Comparison of ENCODE assay signal across 8 mouse cellular contexts in genomic region chr19:7309738-7310330, GRCm38 (mm10). TPM values are rescaled to one million over a fixed set of nuclear protein-coding genes. Genes with fewer than 3 reads are reported as not detected.
A peak's percentile ranks its signal among the peaks of the same experiment; 100 is the strongest.
DNase-seq lines count a peak whose midpoint lies in the region; ATAC-seq and TF ChIP-seq lines count a peak whose summit lies in the region.

No protein-coding gene starts in this region.

- TF ChIP-seq EP300 in MEL (IDR thresholded peaks at IDR 0.05; ENCODE audit: low read depth in 1 of 2, low read length in 2 of 2): no peak

- peaks cover 96% of the 10 kb centered on the region for H3K4me1 ChIP-seq in heart, embryonic 13.5 days
- peaks cover 38 to 70% of the 10 kb centered on the region in 2 experiments for H3K4me1 ChIP-seq in MEL (ENCODE audit: control insufficient read depth in 1 of 2, insufficient read depth in 2 of 2, low read length in 2 of 2)

- no peaks in the 10 kb centered on the region for H3K36me3 ChIP-seq in heart, embryonic 13.5 days
- H3K36me3 ChIP-seq in MEL (ENCODE audit: control insufficient read depth in 1 of 2, insufficient read depth in 2 of 2, low read length in 2 of 2): peaks cover 0 to 83% of the 10 kb centered on the region in 2 experiments; a peak in 2 of 4 replicates

- no peak for DNase-seq in heart, postnatal 25 days (ENCODE audit: low spot score)
- peak; percentile 46 for DNase-seq in MEL (ENCODE audit: low read depth, low spot score)
- DNase-seq in cerebellum, postnatal 14 days: peak; percentile 36 to 52
- peak; percentile 78 for DNase-seq in kidney, postnatal 14 days
- no peak for DNase-seq in frontal cortex, postnatal 10 days (ENCODE audit: low spot score in 2 of 2)
- no peak for DNase-seq in thymus, postnatal 0 days (ENCODE audit: low spot score)
- no peak for DNase-seq in ovary, postnatal 36 days (ENCODE audit: low spot score)

- intact Hi-C loops in heart, postnatal 25 days (cut with DNase I): loop anchor here (2.0 kb wide), 1 partner anchor 31 kb away; the partner anchor contains the start of gene Mark2

- peak overlapping the region; percentile 89 for H3K27ac ChIP-seq in heart, embryonic 13.5 days (replicated peaks)
- H3K27ac ChIP-seq in MEL (ENCODE audit: control insufficient read depth, low read depth, low read length): peak overlapping the region; percentile 13; the same call in 1 of the 2 replicates

- TF ChIP-seq RAD21 in MEL (IDR thresholded peaks at IDR 0.05; ENCODE audit: low read depth, low read length): no peak

- no peaks in the 10 kb centered on the region for H3K9me3 ChIP-seq in heart, embryonic 13.5 days
- H3K9me3 ChIP-seq in MEL (replicated peaks; ENCODE audit: insufficient read depth, low read length): no peaks in the 10 kb centered on the region

- peak overlapping the region; percentile 55; the same call in 1 of the 2 replicates for H3K4me2 ChIP-seq in heart, embryonic 13.5 days

- TF ChIP-seq CTCF in MEL (IDR thresholded peaks at IDR 0.05 in 2 of 3, conservative IDR thresholded peaks at IDR 0.05 in 1 of 3; ENCODE audit: control insufficient read depth in 1 of 3, insufficient read depth in 1 of 3, low read depth in 2 of 3, low read length in 3 of 3, poor library complexity in 1 of 3, severe bottlenecking in 1 of 3): no peak

- peak overlapping the region; percentile 71 for H3K9ac ChIP-seq in heart, embryonic 13.5 days
- no peak overlapping the region for H3K9ac ChIP-seq in MEL (ENCODE audit: control insufficient read depth, low read depth, low read length, poor library complexity, severe bottlenecking)

- 40% methylated on average over 2 of the region's 2 CpGs for WGBS in heart, embryonic 13.5 days

- TF ChIP-seq POLR2A in MEL (IDR thresholded peaks at IDR 0.05; ENCODE audit: control insufficient read depth in 1 of 2, insufficient read depth in 1 of 2, low read depth in 1 of 2, low read length in 2 of 2, poor library complexity in 1 of 2): no peak

- ATAC-seq in heart, embryonic 13.5 days (ENCODE audit: extremely low read depth, insufficient number of reproducible peaks, low FRiP score, low TSS enrichment): no peak

- H3K27me3 ChIP-seq in heart, embryonic 13.5 days (replicated peaks): no peaks in the 10 kb centered on the region
- H3K27me3 ChIP-seq in MEL (ENCODE audit: control insufficient read depth in 1 of 2, insufficient read depth in 2 of 2, low read length in 2 of 2): no peaks in the 10 kb centered on the region

- peaks cover 55% of the 10 kb centered on the region for H3K79me2 ChIP-seq in MEL (ENCODE audit: control insufficient read depth, insufficient read depth, low read length, poor library complexity)

- no peak overlapping the region for H3K4me3 ChIP-seq in heart, embryonic 13.5 days
- H3K4me3 ChIP-seq in MEL (ENCODE audit: control insufficient read depth in 1 of 2, insufficient read depth in 1 of 2, low read depth in 2 of 2, low read length in 2 of 2): no peak overlapping the region

TF ChIP-seq in MEL, 35 proteins besides CTCF, POLR2A, EP300 and RAD21:
- TF ChIP-seq NRF1 (IDR thresholded peaks at IDR 0.05; ENCODE audit: insufficient read depth, low read depth, low read length, poor library complexity, severe bottlenecking) (no peak), MAFK (IDR thresholded peaks at IDR 0.05; ENCODE audit: borderline replicate concordance, low read depth, low read length) (no peak), USF1 (IDR thresholded peaks at IDR 0.05; ENCODE audit: low read depth, low read length) (no peak), ZKSCAN1 (IDR thresholded peaks at IDR 0.05; ENCODE audit: low read depth, low read length) (no peak), ZMIZ1 (IDR thresholded peaks at IDR 0.05; ENCODE audit: low read depth, low read length) (no peak), BHLHE40 (IDR thresholded peaks at IDR 0.05; ENCODE audit: borderline replicate concordance, low read depth, low read length) (no peak), TCF12 (IDR thresholded peaks at IDR 0.05; ENCODE audit: low read depth, low read length) (no peak), CHD1 (IDR thresholded peaks at IDR 0.05; ENCODE audit: low read depth, low read length) (no peak), SIN3A (IDR thresholded peaks at IDR 0.05; ENCODE audit: low read length) (no peak), MXI1 (IDR thresholded peaks at IDR 0.05; ENCODE audit: low read depth, low read length) (no peak), POLR2AphosphoS2 (IDR thresholded peaks at IDR 0.05; ENCODE audit: low read length) (no peak), ETS1 (IDR thresholded peaks at IDR 0.05; ENCODE audit: low read depth, low read length) (no peak), SMC3 (IDR thresholded peaks at IDR 0.05; ENCODE audit: low read depth, low read length) (no peak), UBTF (IDR thresholded peaks at IDR 0.05; ENCODE audit: borderline replicate concordance, insufficient read depth, low read depth, low read length) (no peak), USF2 (IDR thresholded peaks at IDR 0.05; ENCODE audit: borderline replicate concordance in 1 of 2, insufficient read depth in 1 of 2, low read depth in 1 of 2, low read length in 2 of 2) (no peak), JUND (IDR thresholded peaks at IDR 0.05; ENCODE audit: low read depth, low read length) (no peak), ZC3H11A (IDR thresholded peaks at IDR 0.05; ENCODE audit: low read depth, low read length) (no peak)

RNA-seq across cellular contexts. Expression of gene Mark2, which starts 31.8 kb away (rescaled TPM):
- polyA plus RNA-seq in heart, embryonic 13.5 days (2015; fragmentation: Nextera tagmentation; extraction: Ambion mirVana): 27.3 and 28.8 TPM in 2 replicates
- total RNA-seq in heart, postnatal 25 days (2021): 10 to 100 TPM; 49.4 to 55.3 TPM
- 34.6 and 36.1 TPM in 2 replicates for total RNA-seq in MEL (2012; rRNA removed)
- polyA plus RNA-seq in MEL (2012; ENCODE audit: insufficient read depth in 1 of 2, insufficient read length in 2 of 2, low read depth in 1 of 2, low replicate concordance in 2 of 2, missing spikeins in 1 of 2): 10 to 100 TPM in 1 of 2 experiments, not detected in 1; 72.4 TPM
- polyA plus RNA-seq in thymus, postnatal 0 days (2015; fragmentation: Nextera tagmentation; extraction: Ambion mirVana): 48.1 and 65.1 TPM in 2 replicates

RNA-seq across cellular contexts. Expression of gene Rcor2, which starts 42.7 kb away (rescaled TPM):
- polyA plus RNA-seq in heart, embryonic 13.5 days (2015; fragmentation: Nextera tagmentation; extraction: Ambion mirVana): 12.7 and 16.5 TPM in 2 replicates
- 1 to 10 TPM; 6.9 to 7.5 TPM for total RNA-seq in heart, postnatal 25 days (2021)
- total RNA-seq in MEL (2012; rRNA removed): 31.4 and 33.7 TPM in 2 replicates
- polyA plus RNA-seq in MEL (2012; ENCODE audit: insufficient read depth in 1 of 2, insufficient read length in 2 of 2, low read depth in 1 of 2, low replicate concordance in 2 of 2, missing spikeins in 1 of 2): 10 to 100 TPM in 1 of 2 experiments, not detected in 1; 60.2 TPM
- polyA plus RNA-seq in thymus, postnatal 0 days (2015; fragmentation: Nextera tagmentation; extraction: Ambion mirVana): 7.3 and 8.1 TPM in 2 replicates

Comparison
In these comparisons a context has a peak if more than half of its experiments do, and no peak if none do; other contexts are left out.
1. DNase-seq: peak in MEL (single experiment), cerebellum, postnatal 14 days (2 of 2) and kidney, postnatal 14 days (single experiment); none in heart, postnatal 25 days (single experiment), frontal cortex, postnatal 10 days (0 of 2), thymus, postnatal 0 days (single experiment) and ovary, postnatal 36 days (single experiment).